Mouse (Mus musculus): ENCODE measurements at regions not wholly inside any gene's neighbourhood (a gene's known extent, or its start where the extent isn't known, plus 50 kb on each side); places are given as distances from the start of the nearest gene placed in this dataset.

DNA sequence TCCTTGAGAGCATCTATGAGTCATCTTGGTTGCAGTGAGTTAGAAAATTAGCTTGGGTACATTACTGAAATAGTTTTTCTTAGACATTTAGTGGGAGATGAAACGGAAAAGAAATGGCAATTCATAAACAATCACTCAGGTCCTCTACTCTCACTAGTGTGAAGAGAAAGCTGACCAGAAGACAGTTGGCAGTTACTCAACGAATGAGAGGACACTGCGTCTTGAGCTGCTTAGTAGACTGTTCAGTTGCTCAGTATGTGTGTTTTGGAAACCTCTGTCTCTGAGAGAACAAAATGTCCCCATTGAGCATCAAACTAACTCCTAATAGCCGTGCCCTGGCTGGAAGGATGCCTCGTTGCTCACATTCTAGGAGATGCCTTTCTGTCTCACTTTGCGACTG is 459.0 kb downstream of the D3Ertd751e start:
- Histone ChIP-seq H3K4me1 (ENCODE audit: control insufficient read depth, insufficient read depth, low read length) (no peaks in the 10 kb centered on the region), H3K4me3 (ENCODE audit: insufficient read depth, low read depth, low read length) (no peak overlapping the region), H3K27ac (ENCODE audit: insufficient read depth, low read depth, low read length) (no peak overlapping the region)
- WGBS: 65% methylated on average over 6 of the region's 6 CpGs
- TF ChIP-seq POLR2A (IDR thresholded peaks at IDR 0.05; ENCODE audit: insufficient read depth, low read depth, low read length) (no peak), CTCF (IDR thresholded peaks at IDR 0.05; ENCODE audit: insufficient read depth, low read depth, low read length) (no peak)

DNA sequence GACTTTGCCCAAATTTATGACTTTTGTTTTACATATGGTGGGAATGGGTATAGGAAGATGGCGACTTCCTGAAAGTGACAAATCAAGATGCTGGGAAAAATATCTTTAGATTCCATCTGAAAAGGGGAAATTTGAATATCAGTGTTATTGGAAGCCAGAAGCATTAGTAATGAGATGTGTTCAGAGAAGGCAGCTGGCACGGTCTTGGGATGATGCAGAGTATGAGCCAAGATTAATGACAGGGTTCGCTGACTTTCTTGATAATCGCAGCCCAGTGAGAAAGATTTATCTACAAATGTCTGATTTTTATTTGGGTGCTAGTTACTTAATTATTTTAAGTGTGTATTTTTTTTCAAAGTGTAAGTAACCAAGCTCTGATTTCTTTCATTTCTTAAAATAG is 463.2 kb downstream of the D3Ertd751e start:
- TF ChIP-seq CTCF (IDR thresholded peaks at IDR 0.05; ENCODE audit: insufficient read depth, low read depth, low read length): no peak
- TF ChIP-seq POLR2A (IDR thresholded peaks at IDR 0.05; ENCODE audit: insufficient read depth, low read depth, low read length): no peak
- Histone ChIP-seq H3K4me3 (ENCODE audit: insufficient read depth, low read depth, low read length) (no peak overlapping the region), H3K4me1 (ENCODE audit: control insufficient read depth, insufficient read depth, low read length) (no peaks in the 10 kb centered on the region), H3K27ac (ENCODE audit: insufficient read depth, low read depth, low read length) (no peak overlapping the region)
- WGBS: 50% methylated on average over 4 of the region's 4 CpGs

- Histone ChIP-seq H3K4me3 (ENCODE audit: insufficient read depth, low read depth, low read length) (no peak overlapping the region), H3K27ac (ENCODE audit: insufficient read depth, low read depth, low read length) (no peak overlapping the region), H3K4me1 (ENCODE audit: control insufficient read depth, insufficient read depth, low read length) (no peaks in the 10 kb centered on the region)
- 81% methylated on average over 3 of the region's 3 CpGs for WGBS
- TF ChIP-seq POLR2A (IDR thresholded peaks at IDR 0.05; ENCODE audit: insufficient read depth, low read depth, low read length) (no peak), CTCF (IDR thresholded peaks at IDR 0.05; ENCODE audit: insufficient read depth, low read depth, low read length) (no peak)
Observed at GRCm38 (mm10) chr3:42211420-42211819, 469.0 kb downstream of the D3Ertd751e start.

DNA sequence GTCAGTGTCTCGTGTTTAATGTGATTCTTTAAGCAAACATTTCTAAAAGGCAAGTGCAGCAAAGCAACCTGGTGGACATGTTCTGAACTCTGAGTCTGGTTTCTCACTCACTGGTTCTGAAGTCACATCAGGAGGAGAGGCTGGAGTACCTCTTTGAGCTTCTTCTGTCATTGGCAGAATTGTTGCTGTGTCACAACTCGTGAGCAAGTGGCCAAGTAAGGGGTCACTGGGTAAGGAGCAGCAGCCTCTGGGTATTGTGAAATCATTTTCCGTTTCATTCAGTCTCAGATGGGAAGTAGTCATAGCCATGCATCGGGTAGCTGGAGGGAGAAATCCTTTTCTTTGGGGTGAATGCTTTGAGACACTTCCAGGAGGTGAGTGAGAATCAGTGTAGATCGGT is 470.0 kb downstream of the D3Ertd751e start:
- TF ChIP-seq CTCF (IDR thresholded peaks at IDR 0.05; ENCODE audit: insufficient read depth, low read depth, low read length): no peak
- TF ChIP-seq POLR2A (IDR thresholded peaks at IDR 0.05; ENCODE audit: insufficient read depth, low read depth, low read length): no peak
- WGBS: 94% methylated on average over 5 of the region's 5 CpGs
- H3K27ac ChIP-seq (ENCODE audit: insufficient read depth, low read depth, low read length): no peak overlapping the region
- H3K4me3 ChIP-seq (ENCODE audit: insufficient read depth, low read depth, low read length): no peak overlapping the region
- no peaks in the 10 kb centered on the region for H3K4me1 ChIP-seq (ENCODE audit: control insufficient read depth, insufficient read depth, low read length)

DNA sequence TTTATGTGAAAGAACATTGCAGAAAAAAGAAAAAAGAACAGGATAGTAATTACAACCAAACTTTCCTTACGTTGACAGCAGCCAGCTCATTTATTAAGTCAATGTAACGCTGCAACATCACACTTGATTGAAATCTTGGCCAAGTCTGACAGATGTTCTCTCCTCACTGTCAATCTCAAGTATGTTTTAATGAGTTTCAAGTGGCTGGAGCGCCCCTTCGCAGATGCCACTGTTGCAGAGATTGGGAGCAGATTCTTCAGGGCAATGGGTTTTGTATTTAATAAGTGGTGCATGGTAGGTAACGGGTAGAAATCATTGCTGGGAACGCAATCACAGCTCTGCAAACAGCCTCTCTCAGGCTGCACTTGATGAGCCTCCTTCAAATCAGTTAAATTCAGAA is 470.8 kb downstream of the D3Ertd751e start:
- Histone ChIP-seq H3K27ac (ENCODE audit: insufficient read depth, low read depth, low read length) (no peak overlapping the region), H3K4me3 (ENCODE audit: insufficient read depth, low read depth, low read length) (no peak overlapping the region), H3K4me1 (ENCODE audit: control insufficient read depth, insufficient read depth, low read length) (no peaks in the 10 kb centered on the region)
- no peak for TF ChIP-seq POLR2A (IDR thresholded peaks at IDR 0.05; ENCODE audit: insufficient read depth, low read depth, low read length)
- no peak for TF ChIP-seq CTCF (IDR thresholded peaks at IDR 0.05; ENCODE audit: insufficient read depth, low read depth, low read length)
- 91% methylated on average over 6 of the region's 6 CpGs for WGBS

DNA sequence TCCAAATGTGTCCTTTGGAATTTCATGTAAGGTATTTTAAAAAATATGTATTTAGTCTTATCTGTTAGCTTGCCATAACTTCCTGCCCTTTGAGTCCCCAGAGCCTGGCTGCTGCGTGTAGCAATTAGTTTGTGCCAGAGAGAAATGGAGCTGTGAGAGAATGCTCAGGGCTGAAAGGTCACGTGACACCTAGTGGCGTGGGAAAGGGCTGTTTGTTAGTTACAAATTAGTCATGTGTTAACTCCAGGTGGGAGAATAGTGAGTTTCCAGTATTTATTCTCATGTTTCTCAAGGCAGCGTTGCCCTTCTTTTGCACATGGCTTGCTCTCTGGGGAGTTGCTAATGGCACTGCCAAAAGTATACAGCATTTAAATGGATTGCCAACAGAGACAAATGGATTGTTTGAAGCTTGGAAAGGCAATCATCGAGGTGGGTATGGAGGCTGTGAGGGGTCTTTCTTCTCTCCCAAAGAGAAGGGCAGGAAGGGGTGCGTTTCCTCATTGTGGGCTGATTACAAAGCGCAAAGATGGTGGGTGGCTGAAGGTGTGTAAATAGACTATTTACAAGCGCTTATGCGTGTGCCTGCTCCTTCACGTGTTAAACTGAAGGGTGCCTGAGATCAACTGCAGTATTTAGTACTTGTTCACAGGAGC is 472.3 kb downstream of the D3Ertd751e start:
- TF ChIP-seq CTCF (IDR thresholded peaks at IDR 0.05; ENCODE audit: insufficient read depth, low read depth, low read length) (no peak), POLR2A (IDR thresholded peaks at IDR 0.05; ENCODE audit: insufficient read depth, low read depth, low read length) (no peak)
- 44% methylated on average over 10 of the region's 10 CpGs for WGBS
- no peak overlapping the region for H3K27ac ChIP-seq (ENCODE audit: insufficient read depth, low read depth, low read length)
- H3K4me1 ChIP-seq (ENCODE audit: control insufficient read depth, insufficient read depth, low read length): no peaks in the 10 kb centered on the region
- H3K4me3 ChIP-seq (ENCODE audit: insufficient read depth, low read depth, low read length): no peak overlapping the region

- Histone ChIP-seq H3K27ac (ENCODE audit: insufficient read depth, low read depth, low read length) (no peak overlapping the region), H3K4me3 (ENCODE audit: insufficient read depth, low read depth, low read length) (no peak overlapping the region), H3K4me1 (ENCODE audit: control insufficient read depth, insufficient read depth, low read length) (no peaks in the 10 kb centered on the region)
- TF ChIP-seq POLR2A (IDR thresholded peaks at IDR 0.05; ENCODE audit: insufficient read depth, low read depth, low read length) (no peak), CTCF (IDR thresholded peaks at IDR 0.05; ENCODE audit: insufficient read depth, low read depth, low read length) (no peak)
- 55% methylated on average over 3 of the region's 3 CpGs for WGBS
Observed at GRCm38 (mm10) chr3:42218719-42219118, 476.3 kb downstream of the D3Ertd751e start.

- Histone ChIP-seq H3K4me1 (ENCODE audit: control insufficient read depth, insufficient read depth, low read length) (no peaks in the 10 kb centered on the region), H3K27ac (ENCODE audit: insufficient read depth, low read depth, low read length) (no peak overlapping the region), H3K4me3 (ENCODE audit: insufficient read depth, low read depth, low read length) (no peak overlapping the region)
- no peak for TF ChIP-seq POLR2A (IDR thresholded peaks at IDR 0.05; ENCODE audit: insufficient read depth, low read depth, low read length)
- 79% methylated on average over 4 of the region's 4 CpGs for WGBS
Observed at GRCm38 (mm10) chr3:42227679-42228398, 485.4 kb downstream of the D3Ertd751e start.

DNA sequence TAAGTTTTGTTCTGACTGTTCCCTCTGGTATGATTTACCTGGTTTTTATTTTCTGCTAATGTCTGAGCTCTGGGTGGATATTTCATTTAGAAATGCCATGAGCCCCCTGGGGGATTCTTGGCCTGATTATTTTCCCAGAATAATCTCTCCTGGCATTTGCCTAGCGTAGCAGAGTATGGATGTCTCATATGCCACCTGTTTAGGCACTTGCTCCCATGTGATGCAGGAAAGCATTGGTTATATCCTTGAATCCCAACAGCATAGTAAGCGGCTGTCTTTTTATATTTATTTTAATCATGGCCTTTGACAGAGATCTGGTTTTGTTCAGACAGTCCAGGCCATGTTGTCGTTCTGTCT is 486.0 kb downstream of the D3Ertd751e start:
- Histone ChIP-seq H3K27ac (ENCODE audit: insufficient read depth, low read depth, low read length) (no peak overlapping the region), H3K4me3 (ENCODE audit: insufficient read depth, low read depth, low read length) (no peak overlapping the region), H3K4me1 (ENCODE audit: control insufficient read depth, insufficient read depth, low read length) (no peaks in the 10 kb centered on the region)
- TF ChIP-seq CTCF (IDR thresholded peaks at IDR 0.05; ENCODE audit: insufficient read depth, low read depth, low read length) (no peak), POLR2A (IDR thresholded peaks at IDR 0.05; ENCODE audit: insufficient read depth, low read depth, low read length) (no peak)
- WGBS: 90% methylated on average over 3 of the region's 3 CpGs

All from olfactory bulb, adult 2 months (tissue).